Mouse (Mus musculus) CH12.LX (cell line): ENCODE results near the gene Xrcc4. TPM values are rescaled to one million over a fixed set of nuclear protein-coding genes. Genes with fewer than 3 reads are reported as not detected.

Experiments
- DNase-seq: peaks from one replicate; pipeline ENCODE4 v3.0.0-alpha.2; 2013; ENCODE audit errors: extremely low read depth
- H3K27ac ChIP-seq: 2 replicates; pipeline ENCODE4 v1.5.1; 2012; ENCODE audit warnings: low read depth, mild to moderate bottlenecking, control low read depth, moderate library complexity; ENCODE audit not compliant: insufficient read depth
- H3K27me3 ChIP-seq: replicated peaks from 2 replicates; pipeline ENCODE3; 2012; ENCODE audit warnings: inconsistent platforms
- H3K36me3 ChIP-seq, 2 experiments: replicated peaks in 1 of 2; 2 replicates each; pipeline versions ENCODE3 to v1.6.1; 2012; ENCODE audit warnings: inconsistent platforms in 1 of 2, low read length in 1 of 2, mild to moderate bottlenecking in 1 of 2, mixed read lengths in 1 of 2, moderate library complexity in 1 of 2; ENCODE audit not compliant: control insufficient read depth in 1 of 2, insufficient read depth in 1 of 2
- H3K4me1 ChIP-seq, 2 experiments: 2 replicates each; pipeline ENCODE4 v1.6.1; 2012; ENCODE audit warnings: inconsistent platforms in 1 of 2, moderate library complexity in 1 of 2; ENCODE audit not compliant: insufficient read depth in 2 of 2, control insufficient read depth in 1 of 2
- H3K4me2 ChIP-seq: 2 replicates; pipeline ENCODE4 v1.6.1; 2012; ENCODE audit warnings: low read depth, mild to moderate bottlenecking, control low read depth; ENCODE audit not compliant: poor library complexity, insufficient read depth, severe bottlenecking
- H3K4me3 ChIP-seq, 3 experiments: fragments of 150-350 bp in 1 of 3; sonication (generic) in 1 of 3; replicated peaks in 1 of 3; 2 replicates each; pipeline versions ENCODE3 to v1.5.1; 2011 to 2012; ENCODE audit warnings: low read depth in 2 of 3, low read length in 2 of 3, mild to moderate bottlenecking in 2 of 3, moderate library complexity in 2 of 3, control low read depth in 1 of 3, improper control_type of control experiment in 1 of 3, inconsistent platforms in 1 of 3, mixed read lengths in 1 of 3; ENCODE audit not compliant: poor library complexity in 1 of 3
- H3K79me2 ChIP-seq: replicated peaks from 2 replicates; pipeline ENCODE4 v1.6.1; 2012; ENCODE audit warnings: mild to moderate bottlenecking, moderate library complexity; ENCODE audit not compliant: control insufficient read depth, poor library complexity, insufficient read depth, severe bottlenecking; ENCODE audit errors: extremely low read depth
- H3K9ac ChIP-seq: 2 replicates; pipeline ENCODE4 v1.6.1; 2012; ENCODE audit warnings: low read depth, mild to moderate bottlenecking, control low read depth, moderate library complexity; ENCODE audit not compliant: insufficient read depth
- H3K9me3 ChIP-seq: replicated peaks from 2 replicates; pipeline ENCODE3; 2012; ENCODE audit warnings: low read length, inconsistent platforms, mixed read lengths
- CHD1 ChIP-seq: IDR thresholded peaks from 2 replicates; pipeline ENCODE4 v1.6.1; 2012; ENCODE audit warnings: low read depth, low read length, improper control_type of control experiment, inconsistent platforms
- CHD2 ChIP-seq: IDR thresholded peaks from 2 replicates; pipeline ENCODE4 v1.6.1; 2011; ENCODE audit warnings: low read length, improper control_type of control experiment
- CTCF ChIP-seq, 2 experiments: IDR thresholded peaks in 1 of 2; conservative IDR thresholded peaks in 1 of 2; 2 replicates each; pipeline ENCODE4 v1.5.1; 2011 to 2012; ENCODE audit warnings: low read depth in 2 of 2, low read length in 2 of 2, improper control_type of control experiment in 1 of 2, inconsistent platforms in 1 of 2, mild to moderate bottlenecking in 1 of 2, moderate library complexity in 1 of 2
- E2F4 ChIP-seq: IDR thresholded peaks from 2 replicates; pipeline ENCODE4 v1.6.1; 2011; ENCODE audit warnings: low read depth, low read length, improper control_type of control experiment; ENCODE audit not compliant: insufficient replicate concordance
- ELF1 ChIP-seq: IDR thresholded peaks from 2 replicates; pipeline ENCODE4 v1.6.1; 2014; ENCODE audit warnings: low read depth, mild to moderate bottlenecking, inconsistent platforms, low read length, improper control_type of control experiment
- GABPA ChIP-seq: IDR thresholded peaks from 2 replicates; pipeline ENCODE4 v1.6.1; 2012; ENCODE audit warnings: low read depth, low read length, improper control_type of control experiment, inconsistent platforms; ENCODE audit not compliant: insufficient replicate concordance
- HCFC1 ChIP-seq: IDR thresholded peaks from 2 replicates; pipeline ENCODE4 v1.6.1; 2012; ENCODE audit warnings: low read depth, mild to moderate bottlenecking, inconsistent platforms, low read length, improper control_type of control experiment
- JUN ChIP-seq: IDR thresholded peaks from 2 replicates; pipeline ENCODE4 v1.6.1; 2011; ENCODE audit warnings: low read depth, mild to moderate bottlenecking, low read length, improper control_type of control experiment, moderate library complexity; ENCODE audit not compliant: insufficient read depth
- JUND ChIP-seq: conservative IDR thresholded peaks from 2 replicates; pipeline ENCODE4 v1.6.1; 2011; ENCODE audit warnings: low read depth, low read length, improper control_type of control experiment
- MEF2A ChIP-seq: IDR thresholded peaks from 2 replicates; pipeline ENCODE4 v1.6.1; 2014; ENCODE audit warnings: low read depth, mild to moderate bottlenecking, inconsistent platforms, low read length, improper control_type of control experiment, borderline replicate concordance
- MXI1 ChIP-seq: IDR thresholded peaks from 2 replicates; pipeline ENCODE4 v1.6.1; 2011; ENCODE audit warnings: mild to moderate bottlenecking, low read depth, low read length, improper control_type of control experiment
- MYC ChIP-seq: IDR thresholded peaks from 2 replicates; pipeline ENCODE4 v1.6.1; 2011; ENCODE audit warnings: low read depth, mild to moderate bottlenecking, improper control_type of control experiment, low read length
- POLR2A ChIP-seq: IDR thresholded peaks from 2 replicates; pipeline ENCODE4 v1.6.1; 2011; ENCODE audit warnings: low read depth, mild to moderate bottlenecking, improper control_type of control experiment, low read length
- RAD21 ChIP-seq: IDR thresholded peaks from 2 replicates; pipeline ENCODE4 v1.6.1; 2011; ENCODE audit warnings: low read depth, mild to moderate bottlenecking, low read length, improper control_type of control experiment, moderate library complexity
- SIN3A ChIP-seq: IDR thresholded peaks from 2 replicates; pipeline ENCODE4 v1.6.1; 2012; ENCODE audit warnings: low read length, improper control_type of control experiment, inconsistent platforms
- SMC3 ChIP-seq: IDR thresholded peaks from 2 replicates; pipeline ENCODE4 v1.6.1; 2011; ENCODE audit warnings: low read depth, low read length, improper control_type of control experiment
- TBP ChIP-seq: conservative IDR thresholded peaks from 2 replicates; pipeline ENCODE4 v1.6.1; 2011; ENCODE audit warnings: low read depth, low read length, improper control_type of control experiment
- UBTF ChIP-seq: IDR thresholded peaks from 2 replicates; pipeline ENCODE4 v1.6.1; 2012; ENCODE audit warnings: low read depth, mild to moderate bottlenecking, inconsistent platforms, low read length, improper control_type of control experiment, moderate library complexity
- USF2 ChIP-seq: conservative IDR thresholded peaks from 2 replicates; pipeline ENCODE4 v1.6.1; 2011; ENCODE audit warnings: low read depth, low read length, improper control_type of control experiment
- ZKSCAN1 ChIP-seq: IDR thresholded peaks from 2 replicates; pipeline ENCODE4 v1.6.1; 2012; ENCODE audit warnings: low read depth, inconsistent platforms, low read length, improper control_type of control experiment, borderline replicate concordance
- ZMIZ1 ChIP-seq: IDR thresholded peaks from 2 replicates; pipeline ENCODE4 v1.6.1; 2012; ENCODE audit warnings: low read depth, mild to moderate bottlenecking, inconsistent platforms, low read length, improper control_type of control experiment
- dilution Hi-C: fragments of 300-500 bp; cut with MboI; formaldehyde crosslinking; loops from 2 replicates; pipeline ENCODE4 v1.14.3; 2020; ENCODE audit warnings: low sequenced_read_pairs; ENCODE audit not compliant: extremely low pct_unique_long_range_greater_than_20kb, extremely low pct_ligation_motif_present
- in situ Hi-C: fragments of 300-500 bp; cut with MboI; formaldehyde crosslinking; loops from 3 replicates; pipeline ENCODE4 v1.14.3; 2019; ENCODE audit warnings: low sequenced_read_pairs, low pct_ligation_motif_present, low pct_unique_long_range_greater_than_20kb, mixed read lengths
- polyA plus RNA-seq: library from polyadenylated mRNA; unstranded; fragments of >175 nt; gene quantifications from 2 replicates; pipeline ENCODE4 v1.2.1, GENCODE M21; 2012; ENCODE audit warnings: low read depth; ENCODE audit not compliant: insufficient read length
- total RNA-seq, 2 experiments: library from RNA; depleted of rRNA; stranded (reverse); fragments of 300-350 nt in 1 of 2; fragments of >200 nt in 1 of 2; gene quantifications; 2 replicates each; pipeline ENCODE4 v1.2.3; 2012 to 2014

The Xrcc4 gene
- total and polyA plus RNA-seq, 3 experiments, result 6.2 to 19.6 (median 10.0) TPM

- Histone ChIP-seq H3K9ac (no peak overlapping the region), H3K27me3 (no peaks in the 10 kb centered on the region), H3K79me2 (no peaks in the 10 kb centered on the region), H3K4me2 (no peak overlapping the region), H3K4me1 (no peaks in the 10 kb centered on the region), H3K9me3 (no peaks in the 10 kb centered on the region), H3K36me3 (no peaks in the 10 kb centered on the region), H3K4me3 (no peak overlapping the region), H3K27ac (no peak overlapping the region)
- in situ Hi-C loops (no loop called here), dilution Hi-C loops (no loop called here)
- DNase-seq, result no peak
- TF ChIP-seq MXI1 (no peak), SIN3A (no peak), RAD21 (no peak), CHD2 (no peak), USF2 (no peak), TBP (no peak), ZKSCAN1 (no peak), JUN (no peak), GABPA (no peak), E2F4 (no peak), SMC3 (no peak), CTCF (conservative IDR thresholded peaks at IDR 0.05 in 1 of 2, IDR thresholded peaks at IDR 0.05 in 1 of 2; ENCODE audit: low read depth in 2 of 2, low read length in 2 of 2) (no peak), MEF2A (no peak), POLR2A (no peak), ZMIZ1 (no peak), ELF1 (no peak), HCFC1 (no peak)
- TF ChIP-seq, all 38 proteins: peak for 0
These were observed 260.9 kb downstream of the Xrcc4 start for GRCm38 (mm10) chr13:89828429-89828970.

GRCm38 (mm10) chr13:89827838-89828237 lies 261.6 kb downstream of the Xrcc4 start:
- no peak for TF ChIP-seq ZKSCAN1
- no peak for TF ChIP-seq MYC
- no peak for TF ChIP-seq CTCF (conservative IDR thresholded peaks at IDR 0.05 in 1 of 2, IDR thresholded peaks at IDR 0.05 in 1 of 2; ENCODE audit: low read depth in 2 of 2, low read length in 2 of 2)
- TF ChIP-seq CHD1, result no peak
- TF ChIP-seq UBTF, result no peak
- TF ChIP-seq E2F4, result no peak
- no peak for TF ChIP-seq JUND
- TF ChIP-seq POLR2A, result no peak
- in situ Hi-C loops, result no loop called here
- dilution Hi-C loops, result no loop called here
- Histone ChIP-seq H3K4me1 (no peaks in the 10 kb centered on the region), H3K27ac (no peak overlapping the region), H3K9me3 (no peaks in the 10 kb centered on the region), H3K4me2 (no peak overlapping the region), H3K4me3 (no peak overlapping the region), H3K27me3 (no peaks in the 10 kb centered on the region), H3K9ac (no peak overlapping the region), H3K79me2 (no peaks in the 10 kb centered on the region), H3K36me3 (no peaks in the 10 kb centered on the region)
- no peak for DNase-seq
